Mouse (Mus musculus) spleen, adult 2 months (tissue): Measurements from ENCODE around the gene Ptprn2.

Source experiments
- CTCF ChIP-seq: fragments of 200-500 bp; IDR thresholded peaks from 2 replicates; pipeline ENCODE4 v1.5.1; 2011; ENCODE audit warnings: mild to moderate bottlenecking, inconsistent platforms; ENCODE audit not compliant: insufficient read depth, insufficient read length, insufficient replicate concordance; ENCODE audit errors: extremely low read depth
- POLR2A ChIP-seq: fragments of 200-500 bp; IDR thresholded peaks from 2 replicates; pipeline ENCODE4 v1.6.1; 2011; ENCODE audit warnings: low read depth, low read length, inconsistent platforms

DNA sequence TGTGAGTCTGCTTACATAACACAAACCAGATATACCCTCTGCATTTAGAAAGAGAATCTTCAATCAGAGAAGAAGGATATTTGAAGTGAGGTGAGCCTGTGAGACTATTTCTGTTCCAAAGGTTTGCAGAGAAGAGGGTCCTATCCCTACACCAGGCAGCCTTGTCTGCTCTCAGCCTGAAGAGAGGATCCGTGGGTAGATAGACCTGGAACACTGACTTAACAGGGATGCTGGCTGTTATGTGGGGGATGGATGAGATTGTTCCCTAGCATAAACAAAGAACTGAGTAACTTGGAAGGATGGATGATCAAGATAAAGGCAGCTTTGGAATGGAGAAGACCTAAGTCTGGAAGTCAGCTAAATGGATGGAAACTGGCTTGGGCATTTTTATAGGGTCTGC is 294.9 kb downstream of the Ptprn2 start:
- TF ChIP-seq POLR2A, result no peak
- no peak for TF ChIP-seq CTCF
